Mouse (Mus musculus): ENCODE data around the gene Spata21. TPM values are rescaled to one million over a fixed set of nuclear protein-coding genes. Genes with fewer than 3 reads are reported as not detected.

Spata21 gene
- total and polyA plus RNA-seq, 2 experiments from 2014 or later: 0.25 to 0.27 TPM

- H3K4me2 ChIP-seq (ENCODE audit: low read depth, low read length, poor library complexity, severe bottlenecking): peak overlapping the region; percentile 48
- peak; percentile 1; the same call in 1 of the 2 replicates for ATAC-seq (ENCODE audit: low FRiP score)
Observed at GRCm38 (mm10) chr4:141053138-141053537, 35.0 kb upstream of the Spata21 start.

GRCm38 (mm10) chr4:141053568-141054161, 34.5 kb upstream of the Spata21 start:
- WGBS: 6% methylated on average over 17 of the region's 17 CpGs
- peaks cover 27% of the 10 kb centered on the region for H3K4me1 ChIP-seq (ENCODE audit: insufficient read depth, low read length)
- H3K4me2 ChIP-seq (ENCODE audit: low read depth, low read length, poor library complexity, severe bottlenecking): peak overlapping the region; percentile 48
- no peaks in the 10 kb centered on the region for H3K27me3 ChIP-seq (ENCODE audit: insufficient read depth, low read length)
- no peak for TF ChIP-seq CTCF (IDR thresholded peaks at IDR 0.05)
- H3K9me3 ChIP-seq (ENCODE audit: low read length): no peaks in the 10 kb centered on the region
- DNase-seq (ENCODE audit: low spot score) (peak; percentile 75), ATAC-seq (ENCODE audit: low FRiP score) (peak; percentile 69)
- no peaks in the 10 kb centered on the region for H3K36me3 ChIP-seq (ENCODE audit: insufficient read depth, low read length)
- peak overlapping the region; percentile 0; the same call in 1 of the 2 replicates for H3K4me3 ChIP-seq (ENCODE audit: low read depth, low read length)
- H3K9ac ChIP-seq (replicated peaks; ENCODE audit: low read length, poor library complexity, severe bottlenecking): 0 out of 2 replicates have a peak overlapping the region, but pooled peaks have one; percentile 51
- H3K27ac ChIP-seq (ENCODE audit: low read depth, low read length): peak overlapping the region; percentile 80

More at GRCm38 (mm10) chr4:141053138-141053537, 35.0 kb upstream of the Spata21 start:
- Histone ChIP-seq H3K4me3 (ENCODE audit: low read depth, low read length) (peak overlapping the region; percentile 0; the same call in 1 of the 2 replicates), H3K36me3 (ENCODE audit: insufficient read depth, low read length) (no peaks in the 10 kb centered on the region), H3K4me1 (ENCODE audit: insufficient read depth, low read length) (peaks cover 31% of the 10 kb centered on the region), H3K27me3 (ENCODE audit: insufficient read depth, low read length) (no peaks in the 10 kb centered on the region), H3K27ac (ENCODE audit: low read depth, low read length) (peak overlapping the region; percentile 80), H3K9me3 (ENCODE audit: low read length) (no peaks in the 10 kb centered on the region), H3K9ac (replicated peaks; ENCODE audit: low read length, poor library complexity, severe bottlenecking) (0 out of 2 replicates have a peak overlapping the region, but pooled peaks have one; percentile 51)
- DNase-seq (ENCODE audit: low spot score): no peak
- 17% methylated on average over 8 of the region's 8 CpGs for WGBS
- TF ChIP-seq CTCF (IDR thresholded peaks at IDR 0.05): no peak

DNA sequence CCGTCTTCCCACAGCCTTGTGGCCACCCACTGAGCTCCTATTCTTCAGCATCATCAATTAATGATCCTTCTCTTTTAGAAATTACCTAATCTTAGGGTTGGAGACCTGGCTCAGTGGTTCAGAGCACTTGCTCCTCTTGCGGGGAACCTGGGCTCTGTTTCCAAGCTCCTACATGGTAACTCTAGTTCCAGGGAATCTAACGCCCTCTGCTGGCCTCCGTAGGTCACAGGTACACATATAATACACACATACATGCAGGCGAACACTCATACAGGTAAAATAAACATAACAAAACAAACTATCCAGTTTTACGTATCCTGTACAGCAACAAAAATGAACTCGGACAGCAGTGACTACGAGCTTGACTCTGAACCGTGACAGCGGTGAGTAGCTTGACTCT, 31.2 kb upstream of the Spata21 start:
- ATAC-seq (ENCODE audit: low FRiP score) (no peak), DNase-seq (ENCODE audit: low spot score) (no peak)
- no peaks in the 10 kb centered on the region for H3K36me3 ChIP-seq (ENCODE audit: insufficient read depth, low read length)
- H3K4me1 ChIP-seq (ENCODE audit: insufficient read depth, low read length): peaks cover 12% of the 10 kb centered on the region; the same call in 1 of the 2 replicates
- 94% methylated on average over 10 of the region's 10 CpGs for WGBS
- no peaks in the 10 kb centered on the region for H3K9me3 ChIP-seq (ENCODE audit: low read length)
- no peak; the same call in 1 of the 2 replicates for TF ChIP-seq CTCF (IDR thresholded peaks at IDR 0.05)
- H3K27ac ChIP-seq (ENCODE audit: low read depth, low read length): no peak overlapping the region
- H3K4me2 ChIP-seq (ENCODE audit: low read depth, low read length, poor library complexity, severe bottlenecking): no peak overlapping the region
- no peaks in the 10 kb centered on the region for H3K27me3 ChIP-seq (ENCODE audit: insufficient read depth, low read length)
- H3K4me3 ChIP-seq (ENCODE audit: low read depth, low read length): no peak overlapping the region
- no peak overlapping the region for H3K9ac ChIP-seq (replicated peaks; ENCODE audit: low read length, poor library complexity, severe bottlenecking)

DNA sequence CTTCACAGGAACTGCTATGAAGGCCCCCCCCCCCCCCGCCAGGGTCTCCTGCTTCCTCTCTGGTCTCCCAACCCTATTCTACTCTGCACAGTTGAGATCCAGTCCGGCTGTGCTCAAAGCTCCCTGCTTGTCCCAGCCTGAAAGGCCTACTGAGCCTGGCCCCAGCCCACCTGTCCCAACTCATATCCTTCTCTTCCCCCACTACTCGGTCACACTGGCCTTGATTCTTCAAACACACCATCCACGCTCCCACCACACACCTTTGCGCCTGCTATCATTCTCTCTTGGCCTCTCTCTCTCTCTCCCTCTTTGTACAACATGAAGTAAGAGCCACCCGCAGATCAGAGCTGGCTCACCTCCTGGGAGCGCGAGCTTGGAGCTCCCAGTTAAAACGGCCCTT, 29.3 kb upstream of the Spata21 start:
- ATAC-seq (ENCODE audit: low FRiP score) (no peak), DNase-seq (ENCODE audit: low spot score) (no peak)
- 71% methylated on average over 9 of the region's 9 CpGs for WGBS
- Histone ChIP-seq H3K9me3 (ENCODE audit: low read length) (no peaks in the 10 kb centered on the region), H3K4me1 (ENCODE audit: insufficient read depth, low read length) (peaks cover 4% of the 10 kb centered on the region; the same call in 1 of the 2 replicates), H3K4me2 (ENCODE audit: low read depth, low read length, poor library complexity, severe bottlenecking) (no peak overlapping the region), H3K9ac (replicated peaks; ENCODE audit: low read length, poor library complexity, severe bottlenecking) (no peak overlapping the region), H3K36me3 (ENCODE audit: insufficient read depth, low read length) (no peaks in the 10 kb centered on the region), H3K27ac (ENCODE audit: low read depth, low read length) (no peak overlapping the region), H3K4me3 (ENCODE audit: low read depth, low read length) (no peak overlapping the region), H3K27me3 (ENCODE audit: insufficient read depth, low read length) (no peaks in the 10 kb centered on the region)
- TF ChIP-seq CTCF (IDR thresholded peaks at IDR 0.05): no peak

DNA sequence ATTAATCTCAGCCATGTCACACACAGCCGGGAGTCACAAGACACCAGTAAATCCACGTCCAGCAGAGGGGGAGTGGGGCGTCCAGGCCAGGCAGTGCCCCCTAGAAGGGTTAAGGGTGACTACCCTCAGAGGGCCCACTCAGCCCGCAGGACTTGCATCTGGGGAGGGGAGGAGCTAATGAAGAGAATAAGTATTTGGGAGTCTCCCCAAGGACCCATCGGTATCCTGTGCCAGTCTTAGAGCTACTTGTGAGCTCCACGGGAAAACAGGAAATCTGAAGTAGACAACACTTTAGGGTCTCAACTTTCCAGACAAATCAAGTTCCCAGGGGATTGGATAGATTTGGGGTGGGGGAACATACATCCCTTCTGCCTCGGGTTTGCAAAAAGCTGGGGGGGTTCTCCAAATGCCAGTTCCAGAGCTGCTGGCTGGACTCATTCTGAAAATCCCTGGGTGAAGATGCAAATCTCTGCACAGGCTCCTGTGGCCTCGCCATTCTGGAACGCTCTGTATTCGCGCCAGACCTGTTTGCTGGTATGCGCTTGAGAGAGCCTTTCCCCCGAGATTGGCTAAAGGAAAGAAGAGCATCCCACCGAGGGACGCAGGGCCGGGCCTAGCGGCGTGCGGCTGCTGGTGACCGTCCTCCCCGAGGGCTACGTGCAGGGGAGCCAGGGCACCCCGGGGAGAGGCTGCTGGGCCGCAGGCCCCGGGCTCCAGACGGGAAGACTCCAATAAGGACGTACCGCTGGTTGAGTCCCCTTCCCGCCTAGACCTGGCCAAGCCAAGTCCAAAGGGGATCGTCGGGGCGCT, 28.3 kb upstream of the Spata21 start:
- TF ChIP-seq CTCF (IDR thresholded peaks at IDR 0.05): no peak
- no peaks in the 10 kb centered on the region for H3K9me3 ChIP-seq (ENCODE audit: low read length)
- peak overlapping the region; percentile 76 for H3K4me2 ChIP-seq (ENCODE audit: low read depth, low read length, poor library complexity, severe bottlenecking)
- WGBS: 2% methylated on average over 32 of the region's 32 CpGs
- no peaks in the 10 kb centered on the region for H3K27me3 ChIP-seq (ENCODE audit: insufficient read depth, low read length)
- peak overlapping the region; percentile 54 for H3K4me3 ChIP-seq (ENCODE audit: low read depth, low read length)
- no peaks in the 10 kb centered on the region for H3K4me1 ChIP-seq (ENCODE audit: insufficient read depth, low read length)
- no peak for ATAC-seq (ENCODE audit: low FRiP score)
- H3K9ac ChIP-seq (replicated peaks; ENCODE audit: low read length, poor library complexity, severe bottlenecking): peak overlapping the region; percentile 81
- peak overlapping the region; percentile 89 for H3K27ac ChIP-seq (ENCODE audit: low read depth, low read length)
- H3K36me3 ChIP-seq (ENCODE audit: insufficient read depth, low read length): no peaks in the 10 kb centered on the region
- peak; percentile 53 for DNase-seq (ENCODE audit: low spot score)
